Mouse (Mus musculus) liver, embryonic 15.5 days (tissue): ENCODE measurements around the gene Scml4. TPM values are rescaled to one million over a fixed set of nuclear protein-coding genes. Genes with fewer than 3 reads are reported as not detected.

Source experiments
- ATAC-seq: fragments of 200-750 bp; cut with Nextera tagmentation; 2 replicates; pipeline ENCODE4 v1.8.0; 2017; ENCODE audit warnings: moderate number of reproducible peaks, mild to moderate bottlenecking, moderate library complexity; ENCODE audit not compliant: insufficient read depth
- H3K27ac ChIP-seq: fragments of 300-500 bp; sonication (generic); replicated peaks from 2 replicates; pipeline ENCODE4 v1.5.1; 2015; ENCODE audit warnings: mild to moderate bottlenecking, inconsistent platforms
- H3K27me3 ChIP-seq: fragments of 300-500 bp; sonication (generic); 2 replicates; pipeline ENCODE4 v1.6.1; 2015; ENCODE audit warnings: mild to moderate bottlenecking, inconsistent platforms
- H3K36me3 ChIP-seq: fragments of 300-500 bp; sonication (generic); replicated peaks from 2 replicates; pipeline ENCODE4 v1.6.1; 2015; ENCODE audit warnings: moderate library complexity, mild to moderate bottlenecking, inconsistent platforms
- H3K4me1 ChIP-seq: fragments of 300-500 bp; sonication (generic); replicated peaks from 2 replicates; pipeline ENCODE4 v1.6.1; 2015; ENCODE audit warnings: inconsistent platforms
- H3K4me2 ChIP-seq: fragments of 300-500 bp; sonication (generic); 2 replicates; pipeline ENCODE4 v1.6.1; 2015; ENCODE audit warnings: moderate library complexity, mild to moderate bottlenecking, inconsistent platforms
- H3K4me3 ChIP-seq: fragments of 300-500 bp; sonication (generic); replicated peaks from 2 replicates; pipeline ENCODE4 v1.5.1; 2015; ENCODE audit warnings: mild to moderate bottlenecking, inconsistent platforms
- H3K9ac ChIP-seq: fragments of 300-500 bp; sonication (generic); 2 replicates; pipeline ENCODE4 v1.6.1; 2015; ENCODE audit warnings: moderate library complexity, mild to moderate bottlenecking, inconsistent platforms
- H3K9me3 ChIP-seq: fragments of 300-500 bp; sonication (generic); replicated peaks from 2 replicates; pipeline ENCODE4 v1.6.1; 2016; ENCODE audit warnings: inconsistent platforms
- WGBS: fragments of 180-500 bp; shearing (Covaris S2); methylation state at CpG from one replicate; pipeline ENCODE4 v1.1.7; 2015; ENCODE audit warnings: mixed read lengths; ENCODE audit not compliant: insufficient replicate concordance; 5-methylcytosine and 5-hydroxymethylcytosine counted together
- polyA plus RNA-seq: library from polyadenylated mRNA; unstranded; fragments of >200 nt; fragmentation: Nextera tagmentation; extraction: Ambion mirVana; gene quantifications from 2 replicates; pipeline ENCODE4 v1.2.1, GENCODE M21; 2015

Gene Scml4
- polyA plus RNA-seq, 1 experiment from 2014 or later = 0.32 TPM

DNA sequence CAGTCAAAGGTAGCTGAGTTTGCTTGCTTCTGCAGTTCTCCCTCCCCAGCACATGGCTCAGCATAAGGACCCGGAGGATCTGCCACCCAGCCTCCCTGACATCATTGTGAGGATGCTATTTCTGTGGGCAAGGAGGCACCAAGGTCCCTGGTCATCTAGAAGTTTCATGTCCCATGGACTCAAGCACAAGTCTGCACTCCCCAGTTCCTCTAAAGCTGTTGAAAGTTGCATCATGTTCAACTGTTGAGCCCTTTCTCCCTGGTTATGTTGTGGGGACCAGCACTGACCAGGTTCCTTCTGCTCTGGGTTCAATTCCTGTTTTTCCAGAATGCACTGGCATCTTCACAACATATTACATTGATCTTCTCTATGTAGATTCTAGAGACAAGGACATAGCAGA lies 42.9 kb downstream of the Scml4 start:
- Histone ChIP-seq H3K36me3 (no peaks in the 10 kb centered on the region), H3K9ac (no peak overlapping the region), H3K4me1 (no peaks in the 10 kb centered on the region), H3K9me3 (no peaks in the 10 kb centered on the region), H3K4me2 (no peak overlapping the region), H3K27ac (no peak overlapping the region), H3K27me3 (no peaks in the 10 kb centered on the region; the same call in 1 of the 2 replicates), H3K4me3 (no peak overlapping the region)
- no peak for ATAC-seq
- WGBS = 38% methylated on average over 1 of the region's 1 CpGs

DNA sequence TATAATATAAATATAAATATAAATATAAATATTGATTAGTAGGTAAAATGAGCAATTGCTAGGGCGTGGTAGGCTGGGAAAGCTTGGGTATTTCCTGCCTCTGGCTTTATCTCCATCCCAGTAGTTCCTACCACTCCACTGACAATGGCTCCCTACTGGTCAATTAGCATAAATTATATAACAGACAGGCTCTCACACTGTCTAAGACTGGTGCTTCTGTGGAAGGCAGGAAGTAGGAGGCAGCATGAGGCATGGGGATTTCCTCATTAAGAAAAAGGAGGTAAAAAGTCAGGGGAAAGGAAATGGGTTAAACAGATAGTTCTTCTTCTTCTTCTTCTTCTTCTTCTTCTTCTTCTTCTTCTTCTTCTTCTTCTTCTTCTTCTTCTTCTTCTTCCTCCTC lies 48.4 kb downstream of the Scml4 start:
- Histone ChIP-seq H3K9me3 (no peaks in the 10 kb centered on the region), H3K4me1 (no peaks in the 10 kb centered on the region), H3K4me2 (no peak overlapping the region), H3K36me3 (no peaks in the 10 kb centered on the region), H3K27me3 (no peaks in the 10 kb centered on the region), H3K4me3 (no peak overlapping the region), H3K9ac (no peak overlapping the region), H3K27ac (no peak overlapping the region)
- no peak for ATAC-seq
- WGBS = 50% methylated on average over 1 of the region's 1 CpGs

DNA sequence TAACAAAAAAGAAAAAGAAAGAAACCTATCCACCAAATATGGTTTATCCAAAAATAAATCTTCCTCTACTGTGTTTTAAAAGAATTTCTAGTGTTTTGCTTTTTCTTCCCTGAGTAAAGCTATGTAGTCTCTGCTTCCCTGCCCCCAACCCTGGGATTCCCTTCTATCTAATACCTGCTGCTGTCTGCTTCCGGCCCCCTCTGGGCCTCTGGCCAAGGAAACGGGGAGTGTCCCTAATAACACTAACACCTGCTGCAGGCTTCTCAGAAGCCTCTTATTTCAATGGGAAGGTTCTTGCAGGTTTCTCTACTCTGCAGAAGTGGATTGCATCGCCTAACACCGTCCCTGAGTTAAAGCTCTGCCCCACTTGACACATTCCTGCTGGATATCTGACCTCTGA lies 50.4 kb downstream of the Scml4 start:
- 56% methylated on average over 4 of the region's 4 CpGs for WGBS
- H3K9me3 ChIP-seq = no peaks in the 10 kb centered on the region

DNA sequence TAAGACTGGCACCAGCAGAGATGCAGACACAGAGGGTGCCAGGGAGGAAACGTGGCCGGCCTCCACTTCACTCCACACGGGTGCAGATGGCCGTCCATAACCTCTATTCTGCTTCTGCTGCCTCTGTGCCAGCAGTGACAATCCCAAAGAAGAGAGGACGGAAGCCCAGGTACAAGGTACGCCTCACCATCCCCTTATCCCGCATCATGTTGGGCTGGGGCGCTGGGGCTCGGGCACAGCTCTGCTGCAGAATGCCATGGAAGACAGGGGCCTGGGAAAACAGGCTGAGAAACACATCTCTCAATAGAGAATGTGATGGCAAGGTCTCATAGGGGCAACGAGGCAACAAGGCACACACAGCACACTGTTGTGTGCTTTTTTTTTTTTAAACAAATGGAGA lies 51.9 kb downstream of the Scml4 start:
- no peak for ATAC-seq
- H3K4me3 ChIP-seq = no peak overlapping the region
- 0 out of 2 replicates have a peak, but pooled peaks cover 3% of the 10 kb centered on the region for H3K4me1 ChIP-seq
- H3K9ac ChIP-seq = no peak overlapping the region
- no peaks in the 10 kb centered on the region for H3K27me3 ChIP-seq
- H3K9me3 ChIP-seq = no peaks in the 10 kb centered on the region
- H3K27ac ChIP-seq = no peak overlapping the region
- 71% methylated on average over 10 of the region's 10 CpGs for WGBS
- no peaks in the 10 kb centered on the region for H3K36me3 ChIP-seq
- H3K4me2 ChIP-seq = no peak overlapping the region

More for the DNA sequence above, 50.4 kb downstream of the Scml4 start:
- H3K27me3 ChIP-seq = no peaks in the 10 kb centered on the region
- H3K9ac ChIP-seq = no peak overlapping the region
- no peak for ATAC-seq
- H3K36me3 ChIP-seq = no peaks in the 10 kb centered on the region
- H3K27ac ChIP-seq = no peak overlapping the region
- no peak overlapping the region for H3K4me3 ChIP-seq
- no peak overlapping the region for H3K4me2 ChIP-seq
- 0 out of 2 replicates have a peak, but pooled peaks cover 3% of the 10 kb centered on the region for H3K4me1 ChIP-seq

DNA sequence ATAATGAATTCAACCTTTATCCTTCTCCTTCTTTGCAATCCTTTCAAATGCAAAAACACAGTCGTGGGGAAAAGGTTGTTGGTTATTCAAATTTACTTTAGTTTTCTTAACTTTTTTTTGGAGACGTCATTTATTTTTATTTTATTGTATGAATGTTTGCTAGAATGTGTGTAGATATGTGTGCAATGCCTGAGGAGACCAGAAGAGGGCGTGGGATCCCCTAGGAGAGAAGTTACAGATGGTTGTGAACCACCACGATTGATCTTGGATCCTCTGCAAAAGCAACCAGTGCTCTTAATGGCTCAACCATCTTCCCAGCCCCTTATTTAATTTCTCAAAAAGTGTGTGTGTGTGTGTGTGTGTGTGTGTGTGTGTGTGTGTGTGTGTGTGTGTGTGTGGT lies 53.0 kb downstream of the Scml4 start:
- Histone ChIP-seq H3K27ac (no peak overlapping the region), H3K27me3 (no peaks in the 10 kb centered on the region), H3K4me3 (no peak overlapping the region), H3K36me3 (no peaks in the 10 kb centered on the region), H3K9me3 (no peaks in the 10 kb centered on the region), H3K4me1 (0 out of 2 replicates have a peak, but pooled peaks cover 3% of the 10 kb centered on the region), H3K4me2 (no peak overlapping the region), H3K9ac (no peak overlapping the region)
- no peak for ATAC-seq
- WGBS = 34% methylated on average over 4 of the region's 4 CpGs

DNA sequence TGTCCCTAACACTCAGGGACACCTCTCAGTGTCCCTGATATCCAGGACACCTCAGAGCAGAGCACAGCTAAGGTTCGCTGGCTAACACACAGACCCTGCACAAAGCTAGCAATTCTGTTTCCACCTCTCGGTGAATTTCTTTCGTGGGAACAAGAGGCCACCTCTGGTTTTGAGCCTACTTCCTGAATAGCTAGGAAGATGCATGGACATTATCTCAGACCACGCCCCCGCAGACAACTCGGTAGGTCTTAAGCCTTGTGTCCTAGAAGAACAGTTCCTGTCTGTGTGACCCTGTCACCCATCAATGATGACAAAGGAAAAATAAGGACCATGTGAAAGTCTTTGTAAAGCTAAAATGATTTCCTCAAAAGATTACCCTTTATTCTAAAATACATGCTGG lies 54.0 kb downstream of the Scml4 start:
- no peak for ATAC-seq
- 0 out of 2 replicates have a peak, but pooled peaks cover 3% of the 10 kb centered on the region for H3K4me1 ChIP-seq
- H3K9me3 ChIP-seq = no peaks in the 10 kb centered on the region
- no peaks in the 10 kb centered on the region for H3K27me3 ChIP-seq
- H3K4me2 ChIP-seq = no peak overlapping the region
- no peak overlapping the region for H3K9ac ChIP-seq
- WGBS = 19% methylated on average over 6 of the region's 6 CpGs
- no peak overlapping the region for H3K27ac ChIP-seq
- no peaks in the 10 kb centered on the region for H3K36me3 ChIP-seq
- H3K4me3 ChIP-seq = no peak overlapping the region

DNA sequence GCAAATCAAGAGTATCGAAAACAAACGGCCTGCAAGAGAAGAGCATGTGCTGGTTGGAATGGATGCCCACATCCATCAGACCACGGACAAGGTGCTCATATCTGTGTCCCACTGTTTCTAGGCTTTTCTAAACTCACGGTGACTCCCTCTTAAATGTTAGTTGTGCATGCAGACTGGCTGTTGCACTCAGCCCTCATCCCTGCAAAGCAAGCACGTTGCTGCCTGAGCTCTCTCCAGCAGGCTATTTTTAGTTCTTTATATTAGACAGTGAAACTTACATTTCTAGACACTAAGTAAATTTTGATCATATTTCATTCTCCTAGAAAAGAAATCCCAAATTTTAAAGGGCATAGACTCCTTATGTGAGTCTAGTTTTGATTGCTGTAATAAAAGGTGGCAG lies 57.2 kb downstream of the Scml4 start:
- Histone ChIP-seq H3K9ac (no peak overlapping the region), H3K27ac (no peak overlapping the region), H3K4me2 (no peak overlapping the region), H3K27me3 (no peaks in the 10 kb centered on the region), H3K9me3 (no peaks in the 10 kb centered on the region), H3K4me1 (0 out of 2 replicates have a peak, but pooled peaks cover 3% of the 10 kb centered on the region), H3K4me3 (no peak overlapping the region), H3K36me3 (no peaks in the 10 kb centered on the region)
- ATAC-seq = no peak
- 56% methylated on average over 5 of the region's 5 CpGs for WGBS

DNA sequence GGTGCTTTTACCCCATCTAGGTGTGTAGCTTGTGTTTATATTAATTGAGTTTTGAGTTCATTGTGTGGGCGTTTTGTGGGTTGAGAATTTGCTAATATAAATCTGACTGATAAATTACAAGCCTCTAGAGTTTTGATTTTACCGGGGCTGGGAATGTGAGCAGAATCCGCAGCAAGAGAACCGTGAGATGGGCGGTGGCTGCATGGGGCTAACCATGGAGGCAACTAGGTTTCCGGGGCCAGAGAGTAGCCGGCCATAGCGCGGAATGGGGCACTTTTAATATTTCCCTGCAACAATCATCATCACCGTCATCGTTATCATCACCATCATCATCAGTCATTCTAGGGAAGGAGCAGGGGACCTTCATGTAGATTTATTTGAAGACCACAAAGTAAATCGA lies 59.6 kb downstream of the Scml4 start:
- 77% methylated on average over 12 of the region's 12 CpGs for WGBS
- Histone ChIP-seq H3K9me3 (no peaks in the 10 kb centered on the region), H3K9ac (no peak overlapping the region), H3K27me3 (no peaks in the 10 kb centered on the region), H3K4me3 (no peak overlapping the region), H3K4me1 (no peaks in the 10 kb centered on the region), H3K27ac (no peak overlapping the region), H3K36me3 (no peaks in the 10 kb centered on the region), H3K4me2 (no peak overlapping the region)
- ATAC-seq = no peak

DNA sequence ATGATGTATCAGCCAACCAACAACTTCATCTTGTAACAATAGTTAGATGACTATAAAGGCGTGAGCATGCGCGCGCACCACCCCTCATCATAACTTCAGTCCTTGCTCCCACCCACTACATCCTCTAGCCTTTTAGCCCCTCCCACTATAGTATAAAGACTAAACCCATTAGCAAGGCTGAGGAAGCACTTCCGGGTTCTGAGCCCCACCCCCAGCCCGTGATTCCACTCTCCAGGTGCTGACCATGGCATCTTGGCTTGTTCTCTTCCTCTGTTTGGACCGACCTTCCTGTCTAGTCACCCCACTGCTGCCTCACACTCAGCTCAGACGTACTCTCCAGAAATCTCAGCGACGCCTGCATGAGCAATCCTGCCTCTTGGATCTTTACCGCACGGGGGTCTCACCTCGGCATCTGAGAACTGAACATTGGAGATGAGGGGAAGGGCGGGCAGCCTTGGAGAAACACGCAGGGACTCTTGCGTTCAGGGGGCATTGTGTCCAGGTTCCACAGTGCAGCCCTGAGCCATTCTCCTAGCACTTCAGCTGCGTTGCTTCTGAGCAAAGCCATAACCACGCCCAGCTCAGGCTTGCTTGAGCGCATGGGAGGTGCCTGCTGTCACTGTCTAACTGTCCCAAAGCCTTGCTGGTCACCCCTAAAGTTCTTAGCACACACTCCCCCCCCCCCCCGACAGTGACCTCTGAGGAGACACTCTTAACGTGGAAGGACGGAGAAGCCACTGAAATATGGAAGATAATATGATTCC lies 65.1 kb downstream of the Scml4 start:
- no peak overlapping the region for H3K4me2 ChIP-seq
- no peak overlapping the region for H3K9ac ChIP-seq

DNA sequence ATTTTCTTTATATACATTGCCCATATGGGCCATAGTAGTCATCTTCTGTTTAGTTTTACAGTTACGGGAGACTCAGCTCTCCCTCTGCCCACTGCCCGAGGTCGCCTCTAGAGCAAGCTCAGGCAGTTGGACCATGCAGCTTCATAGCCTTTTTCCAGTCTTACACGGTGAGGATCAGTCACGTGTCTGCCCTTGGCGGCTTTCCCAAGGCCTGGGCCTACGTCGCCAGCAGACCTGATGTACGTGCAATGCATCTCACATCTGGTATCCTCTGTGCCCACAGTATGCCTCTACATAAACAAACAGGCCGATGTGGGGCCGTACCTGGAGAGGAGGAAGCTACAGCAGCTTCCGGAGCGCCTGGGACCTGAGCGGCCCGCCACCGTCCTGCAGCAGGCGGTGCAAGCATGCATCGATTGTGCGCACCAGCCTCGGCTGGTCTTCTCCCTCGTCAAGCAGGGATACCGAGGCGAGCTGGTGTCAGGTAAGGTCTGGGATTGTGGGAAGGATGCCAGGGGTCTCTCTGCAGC lies 70.0 kb downstream of the Scml4 start:
- Histone ChIP-seq H3K4me1 (no peaks in the 10 kb centered on the region), H3K27me3 (no peaks in the 10 kb centered on the region), H3K4me2 (no peak overlapping the region), H3K9me3 (no peaks in the 10 kb centered on the region), H3K4me3 (no peak overlapping the region), H3K36me3 (no peaks in the 10 kb centered on the region), H3K27ac (no peak overlapping the region), H3K9ac (no peak overlapping the region)
- no peak for ATAC-seq
- WGBS = 82% methylated on average over 23 of the region's 23 CpGs

More for the DNA sequence above, 65.1 kb downstream of the Scml4 start:
- 56% methylated on average over 22 of the region's 22 CpGs for WGBS
- no peak overlapping the region for H3K4me3 ChIP-seq
- no peaks in the 10 kb centered on the region for H3K4me1 ChIP-seq
- no peak for ATAC-seq
- H3K27ac ChIP-seq = no peak overlapping the region
- no peaks in the 10 kb centered on the region for H3K36me3 ChIP-seq
- H3K27me3 ChIP-seq = no peaks in the 10 kb centered on the region
- no peaks in the 10 kb centered on the region for H3K9me3 ChIP-seq

DNA sequence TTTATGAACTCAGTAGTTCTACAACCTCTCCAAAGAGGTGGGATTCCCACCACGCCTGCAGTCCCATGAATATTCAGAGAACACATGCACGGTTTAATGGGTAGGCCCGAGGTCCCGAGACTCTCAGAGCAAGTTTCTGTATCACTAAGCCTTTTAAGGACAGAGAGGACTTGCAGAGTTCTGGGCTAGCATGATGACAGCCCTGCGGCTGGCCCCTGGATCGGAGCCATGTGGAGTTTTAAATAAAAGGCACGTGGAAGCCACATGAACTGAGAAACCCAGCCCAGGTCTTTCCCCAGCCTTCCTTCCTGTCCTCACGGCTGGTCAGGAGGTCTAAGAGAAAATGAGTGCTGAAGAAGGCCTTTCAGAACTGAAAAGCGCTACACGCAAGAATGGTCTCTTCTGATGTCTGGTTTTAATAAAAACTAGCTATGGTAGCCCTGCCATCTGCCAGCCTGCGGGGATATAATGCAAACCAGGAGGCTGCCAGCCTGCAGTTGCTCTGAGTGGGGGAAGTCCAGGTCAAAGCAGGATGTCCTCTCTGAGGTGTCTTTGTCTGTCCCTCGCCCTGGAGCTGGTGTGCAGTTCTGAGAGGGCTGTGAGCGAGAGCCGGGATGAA lies 72.8 kb downstream of the Scml4 start:
- no peak for ATAC-seq
- Histone ChIP-seq H3K9ac (no peak overlapping the region), H3K4me2 (no peak overlapping the region), H3K27ac (no peak overlapping the region), H3K4me1 (no peaks in the 10 kb centered on the region), H3K36me3 (no peaks in the 10 kb centered on the region), H3K4me3 (no peak overlapping the region), H3K9me3 (no peaks in the 10 kb centered on the region), H3K27me3 (no peaks in the 10 kb centered on the region)
- 51% methylated on average over 14 of the region's 14 CpGs for WGBS
